ENCODE assay signal across 9 mouse cellular contexts in the genomic region with DNA sequence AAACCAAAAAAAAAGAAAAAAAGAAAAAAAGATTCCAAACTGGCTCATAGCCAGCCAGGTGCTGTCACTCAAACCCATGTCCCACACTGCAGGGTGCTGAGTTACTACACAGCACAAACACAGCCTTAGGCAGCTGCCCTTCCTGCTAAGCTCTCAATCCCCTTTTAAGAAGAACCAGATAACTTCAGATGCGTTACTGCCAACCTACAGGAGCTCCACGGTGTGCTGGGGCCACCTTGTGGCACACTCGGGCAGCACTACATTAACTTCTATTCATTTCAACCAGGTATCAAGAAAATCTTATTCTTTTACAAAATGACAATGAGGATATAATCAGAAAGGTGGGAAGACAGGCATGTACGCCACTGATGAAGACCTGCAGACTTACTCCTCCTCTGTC. TPM values are rescaled to one million over a fixed set of nuclear protein-coding genes. Genes with fewer than 3 reads are reported as not detected.
DNase-seq lines count a peak whose midpoint lies in the region; ATAC-seq and TF ChIP-seq lines count a peak whose summit lies in the region.
"Had no signal": no experiment of that assay in that cellular context is flagged by ENCODE, and none has a peak within 500 bp of the region (broad histone marks: within the 10 kb centered on the region; RNA-seq: fewer than 3 reads in every experiment).

No protein-coding gene starts in this region.

- H3K9me3 ChIP-seq in hindbrain, embryonic 11.5 days (ENCODE audit: control insufficient read depth, low read length), result no peaks in the 10 kb centered on the region
- no peaks in the 10 kb centered on the region for H3K9me3 ChIP-seq in hindbrain, embryonic 13.5 days
- no peaks in the 10 kb centered on the region for H3K9me3 ChIP-seq in CH12.LX (replicated peaks; ENCODE audit: low read length)
- no peaks in the 10 kb centered on the region for H3K9me3 ChIP-seq in heart, postnatal 0 days (replicated peaks; ENCODE audit: control insufficient read depth, low read length)
- H3K9me3 ChIP-seq in limb, embryonic 10.5 days (replicated peaks), result no peaks in the 10 kb centered on the region

- dilution Hi-C loops in CH12.LX (cut with MboI; ENCODE audit: extremely low pct_ligation_motif_present, extremely low pct_unique_long_range_greater_than_20kb, low sequenced_read_pairs), result no loop called here

- ATAC-seq in hindbrain, embryonic 11.5 days (ENCODE audit: low FRiP score), result no peak
- ATAC-seq in hindbrain, embryonic 13.5 days (ENCODE audit: low FRiP score), result no peak
- ATAC-seq in heart, postnatal 0 days (ENCODE audit: insufficient read depth, low read depth), result peak; percentile 74
- peak; percentile 93 for ATAC-seq in neutrophil, adult 5-6 weeks (ENCODE audit: extremely low read depth, insufficient number of reproducible peaks, low FRiP score, poor library complexity, severe bottlenecking)

- no peak overlapping the region for H3K27ac ChIP-seq in hindbrain, embryonic 11.5 days (ENCODE audit: low read depth, low read length)
- H3K27ac ChIP-seq in hindbrain, embryonic 13.5 days, result no peak overlapping the region
- H3K27ac ChIP-seq in CH12.LX (ENCODE audit: insufficient read depth, low read depth), result no peak overlapping the region
- no peak overlapping the region for H3K27ac ChIP-seq in heart, postnatal 0 days (ENCODE audit: low read depth)
- no peak overlapping the region for H3K27ac ChIP-seq in limb, embryonic 10.5 days
- H3K27ac ChIP-seq: macrophage had no signal

- TF ChIP-seq CTCF in CH12.LX (conservative IDR thresholded peaks at IDR 0.05 in 1 of 2, IDR thresholded peaks at IDR 0.05 in 1 of 2; ENCODE audit: low read depth in 2 of 2, low read length in 2 of 2), result peak; percentile 59 to 91
- TF ChIP-seq CTCF in heart, postnatal 0 days (IDR thresholded peaks at IDR 0.05; ENCODE audit: low read depth), result peak; percentile 88

- no peaks in the 10 kb centered on the region for H3K27me3 ChIP-seq in hindbrain, embryonic 11.5 days (ENCODE audit: control insufficient read depth, insufficient read depth, low read length)
- no peaks in the 10 kb centered on the region for H3K27me3 ChIP-seq in hindbrain, embryonic 13.5 days
- H3K27me3 ChIP-seq in CH12.LX (replicated peaks), result no peaks in the 10 kb centered on the region
- H3K27me3 ChIP-seq in heart, postnatal 0 days (ENCODE audit: control insufficient read depth, insufficient read depth, low read length), result no peaks in the 10 kb centered on the region
- no peaks in the 10 kb centered on the region for H3K27me3 ChIP-seq in limb, embryonic 10.5 days (ENCODE audit: low read depth, poor library complexity, severe bottlenecking)

- no peaks in the 10 kb centered on the region for H3K79me2 ChIP-seq in CH12.LX (replicated peaks; ENCODE audit: control insufficient read depth, extremely low read depth, insufficient read depth, poor library complexity, severe bottlenecking)

- DNase-seq in hindbrain, embryonic 11.5 days (ENCODE audit: low spot score), result peak; percentile 35
- peak; percentile 48 for DNase-seq in CH12.LX (ENCODE audit: extremely low read depth)
- DNase-seq in cerebellum, postnatal 10 days, result peak; percentile 77
- DNase-seq in heart, postnatal 0 days (ENCODE audit: low spot score), result peak; percentile 53
- DNase-seq in limb, embryonic 10.5 days (ENCODE audit: low spot score), result peak; percentile 46
- peak; percentile 75 to 76 for DNase-seq in thymus, postnatal 36 days

- TF ChIP-seq EP300 in CH12.LX (IDR thresholded peaks at IDR 0.05; ENCODE audit: low read length), result no peak
- no peak for TF ChIP-seq EP300 in heart, postnatal 0 days (IDR thresholded peaks at IDR 0.05; ENCODE audit: low read depth)

- peak; percentile 84 for TF ChIP-seq RAD21 in CH12.LX (IDR thresholded peaks at IDR 0.05; ENCODE audit: low read depth, low read length)

- H3K4me1 ChIP-seq in hindbrain, embryonic 11.5 days (replicated peaks; ENCODE audit: control insufficient read depth, insufficient read depth, low read length), result no peaks in the 10 kb centered on the region
- no peaks in the 10 kb centered on the region for H3K4me1 ChIP-seq in hindbrain, embryonic 13.5 days (replicated peaks)
- peaks cover 8 to 14% of the 10 kb centered on the region in 2 experiments; a peak in 3 of 4 replicates for H3K4me1 ChIP-seq in CH12.LX (ENCODE audit: control insufficient read depth in 1 of 2, insufficient read depth in 2 of 2)
- no peaks in the 10 kb centered on the region for H3K4me1 ChIP-seq in heart, postnatal 0 days (ENCODE audit: control insufficient read depth, insufficient read depth)
- H3K4me1 ChIP-seq in limb, embryonic 10.5 days, result no peaks in the 10 kb centered on the region

- no peak overlapping the region for H3K4me3 ChIP-seq in hindbrain, embryonic 11.5 days (ENCODE audit: low read depth, low read length)
- H3K4me3 ChIP-seq in hindbrain, embryonic 13.5 days, result no peak overlapping the region
- no peak overlapping the region for H3K4me3 ChIP-seq in CH12.LX (replicated peaks in 1 of 3; ENCODE audit: low read depth in 2 of 3, low read length in 2 of 3, poor library complexity in 1 of 3)
- no peak overlapping the region for H3K4me3 ChIP-seq in heart, postnatal 0 days (ENCODE audit: low read depth, low read length)
- H3K4me3 ChIP-seq in limb, embryonic 10.5 days, result no peak overlapping the region

- H3K9ac ChIP-seq in hindbrain, embryonic 11.5 days (ENCODE audit: low read depth, low read length), result no peak overlapping the region
- H3K9ac ChIP-seq in hindbrain, embryonic 13.5 days, result no peak overlapping the region
- no peak overlapping the region for H3K9ac ChIP-seq in CH12.LX (ENCODE audit: insufficient read depth, low read depth)
- no peak overlapping the region for H3K9ac ChIP-seq in heart, postnatal 0 days (replicated peaks; ENCODE audit: low read depth, low read length)

- 51% methylated on average over 4 of the region's 4 CpGs for WGBS in hindbrain, embryonic 11.5 days
- WGBS in hindbrain, embryonic 13.5 days, result 45% methylated on average over 4 of the region's 4 CpGs
- WGBS in heart, postnatal 0 days, result 38% methylated on average over 4 of the region's 4 CpGs
- WGBS in limb, embryonic 10.5 days, result 57% methylated on average over 4 of the region's 4 CpGs

- H3K4me2 ChIP-seq in hindbrain, embryonic 11.5 days (replicated peaks; ENCODE audit: low read depth, low read length), result no peak overlapping the region
- H3K4me2 ChIP-seq in hindbrain, embryonic 13.5 days, result no peak overlapping the region
- no peak overlapping the region for H3K4me2 ChIP-seq in CH12.LX (ENCODE audit: insufficient read depth, low read depth, poor library complexity, severe bottlenecking)
- no peak overlapping the region for H3K4me2 ChIP-seq in heart, postnatal 0 days (ENCODE audit: low read depth, low read length)

- no peak for TF ChIP-seq POLR2A in CH12.LX (IDR thresholded peaks at IDR 0.05; ENCODE audit: low read depth, low read length)

- H3K36me3 ChIP-seq in hindbrain, embryonic 11.5 days (ENCODE audit: control insufficient read depth, insufficient read depth, low read length), result 0 out of 2 replicates have a peak, but pooled peaks cover 2% of the 10 kb centered on the region
- H3K36me3 ChIP-seq in hindbrain, embryonic 13.5 days, result peaks cover 81% of the 10 kb centered on the region
- H3K36me3 ChIP-seq in CH12.LX (replicated peaks in 1 of 2; ENCODE audit: control insufficient read depth in 1 of 2, insufficient read depth in 1 of 2, low read length in 1 of 2), result peaks cover 63 to 86% of the 10 kb centered on the region in 2 experiments
- H3K36me3 ChIP-seq in heart, postnatal 0 days (replicated peaks; ENCODE audit: control insufficient read depth, insufficient read depth, low read length), result peaks cover 72% of the 10 kb centered on the region
- H3K36me3 ChIP-seq in limb, embryonic 10.5 days, result peaks cover 97% of the 10 kb centered on the region

- in situ Hi-C loops in CH12.LX (cut with MboI; ENCODE audit: low pct_ligation_motif_present, low pct_unique_long_range_greater_than_20kb, low sequenced_read_pairs), result no loop called here

RNA-seq across cellular contexts. Expression of gene Prkrip1, which starts 12.0 kb away (rescaled TPM):
- polyA plus RNA-seq in hindbrain, embryonic 11.5 days (2014; fragmentation: Nextera tagmentation; extraction: Ambion mirVana), result 86.1 and 87.6 TPM in 2 replicates
- polyA plus RNA-seq in hindbrain, embryonic 13.5 days (2015; fragmentation: Nextera tagmentation; extraction: Ambion mirVana), result 66.5 and 67.9 TPM in 2 replicates
- total RNA-seq in CH12.LX (2012; rRNA removed) (45.5 and 59.1 TPM in 2 replicates), CH12.LX (2014; rRNA removed) (43.7 and 47.7 TPM in 2 replicates)
- 94.8 and 117 TPM in 2 replicates for polyA plus RNA-seq in CH12.LX (2012; ENCODE audit: insufficient read length, low read depth)
- 1.7 and 8.4 TPM in 2 replicates for total RNA-seq in heart, postnatal 0 days (2014; rRNA removed; ENCODE audit: low replicate concordance)
- 32.7 and 34.0 TPM in 2 replicates for polyA plus RNA-seq in heart, postnatal 0 days (2015; fragmentation: Nextera tagmentation; extraction: Ambion mirVana)
- 66.0 and 75.4 TPM in 2 replicates for polyA plus RNA-seq in limb, embryonic 10.5 days (2016; fragmentation: Nextera tagmentation; extraction: Ambion mirVana)
- total RNA-seq in neutrophil, adult 5-6 weeks (2017), result 25.3 and 29.0 TPM in 2 replicates

RNA-seq across cellular contexts. Expression of gene Orai2, which starts 16.2 kb away (rescaled TPM):
- polyA plus RNA-seq in hindbrain, embryonic 11.5 days (2014; fragmentation: Nextera tagmentation; extraction: Ambion mirVana), result 8.2 and 8.3 TPM in 2 replicates
- polyA plus RNA-seq in hindbrain, embryonic 13.5 days (2015; fragmentation: Nextera tagmentation; extraction: Ambion mirVana), result 33.5 and 34.0 TPM in 2 replicates
- total RNA-seq in CH12.LX (2012; rRNA removed) (7.3 and 8.8 TPM in 2 replicates), CH12.LX (2014; rRNA removed) (6.4 and 7.3 TPM in 2 replicates)
- polyA plus RNA-seq in CH12.LX (2012; ENCODE audit: insufficient read length, low read depth), result 7.4 TPM in 2 replicates
- 0.69 and 6.0 TPM in 2 replicates for total RNA-seq in heart, postnatal 0 days (2014; rRNA removed; ENCODE audit: low replicate concordance)
- 1.1 and 1.2 TPM in 2 replicates for polyA plus RNA-seq in heart, postnatal 0 days (2015; fragmentation: Nextera tagmentation; extraction: Ambion mirVana)
- polyA plus RNA-seq in limb, embryonic 10.5 days (2016; fragmentation: Nextera tagmentation; extraction: Ambion mirVana), result 5.5 and 6.6 TPM in 2 replicates
- 92.9 and 95.5 TPM in 2 replicates for total RNA-seq in neutrophil, adult 5-6 weeks (2017)

RNA-seq across cellular contexts. Expression of gene Alkbh4, which starts 50.8 kb away (rescaled TPM):
- polyA plus RNA-seq in hindbrain, embryonic 11.5 days (2014; fragmentation: Nextera tagmentation; extraction: Ambion mirVana), result 18.8 and 20.3 TPM in 2 replicates
- polyA plus RNA-seq in hindbrain, embryonic 13.5 days (2015; fragmentation: Nextera tagmentation; extraction: Ambion mirVana), result 24.6 and 26.9 TPM in 2 replicates
- total RNA-seq in CH12.LX (2012; rRNA removed) (12.9 and 15.7 TPM in 2 replicates), CH12.LX (2014; rRNA removed) (10.2 and 12.2 TPM in 2 replicates)
- 12.0 and 15.9 TPM in 2 replicates for polyA plus RNA-seq in CH12.LX (2012; ENCODE audit: insufficient read length, low read depth)
- total RNA-seq in heart, postnatal 0 days (2014; rRNA removed; ENCODE audit: low replicate concordance), result 9.4 and 11.4 TPM in 2 replicates
- 7.9 and 8.0 TPM in 2 replicates for polyA plus RNA-seq in heart, postnatal 0 days (2015; fragmentation: Nextera tagmentation; extraction: Ambion mirVana)
- 26.4 and 27.9 TPM in 2 replicates for polyA plus RNA-seq in limb, embryonic 10.5 days (2016; fragmentation: Nextera tagmentation; extraction: Ambion mirVana)
- 3.7 and 7.9 TPM in 2 replicates for total RNA-seq in neutrophil, adult 5-6 weeks (2017)

RNA-seq across cellular contexts. Expression of gene Lrwd1, which starts 50.8 kb away (rescaled TPM):
- 34.7 and 37.5 TPM in 2 replicates for polyA plus RNA-seq in hindbrain, embryonic 11.5 days (2014; fragmentation: Nextera tagmentation; extraction: Ambion mirVana)
- polyA plus RNA-seq in hindbrain, embryonic 13.5 days (2015; fragmentation: Nextera tagmentation; extraction: Ambion mirVana), result 27.7 and 28.2 TPM in 2 replicates
- total RNA-seq in CH12.LX (2012; rRNA removed), result 58.9 and 62.1 TPM in 2 replicates
- total RNA-seq in CH12.LX (2014; rRNA removed), result 49.6 and 54.3 TPM in 2 replicates
- 52.2 and 65.9 TPM in 2 replicates for polyA plus RNA-seq in CH12.LX (2012; ENCODE audit: insufficient read length, low read depth)
- total RNA-seq in heart, postnatal 0 days (2014; rRNA removed; ENCODE audit: low replicate concordance), result 20.9 and 23.1 TPM in 2 replicates
- 9.4 and 10.0 TPM in 2 replicates for polyA plus RNA-seq in heart, postnatal 0 days (2015; fragmentation: Nextera tagmentation; extraction: Ambion mirVana)
- polyA plus RNA-seq in limb, embryonic 10.5 days (2016; fragmentation: Nextera tagmentation; extraction: Ambion mirVana), result 62.4 and 66.4 TPM in 2 replicates
- total RNA-seq in neutrophil, adult 5-6 weeks (2017), result 32.9 and 34.4 TPM in 2 replicates

RNA-seq across cellular contexts. Expression of gene Sh2b2, which starts 59.6 kb away (rescaled TPM):
- polyA plus RNA-seq in hindbrain, embryonic 11.5 days (2014; fragmentation: Nextera tagmentation; extraction: Ambion mirVana), result 9.9 and 11.2 TPM in 2 replicates
- polyA plus RNA-seq in hindbrain, embryonic 13.5 days (2015; fragmentation: Nextera tagmentation; extraction: Ambion mirVana), result 22.2 and 25.5 TPM in 2 replicates
- 16.2 and 17.9 TPM in 2 replicates for total RNA-seq in CH12.LX (2012; rRNA removed)
- total RNA-seq in CH12.LX (2014; rRNA removed), result 8.1 and 8.5 TPM in 2 replicates
- 26.4 and 27.8 TPM in 2 replicates for polyA plus RNA-seq in CH12.LX (2012; ENCODE audit: insufficient read length, low read depth)
- 0.97 and 2.0 TPM in 2 replicates for total RNA-seq in heart, postnatal 0 days (2014; rRNA removed; ENCODE audit: low replicate concordance)
- polyA plus RNA-seq in heart, postnatal 0 days (2015; fragmentation: Nextera tagmentation; extraction: Ambion mirVana), result 0.41 and 0.63 TPM in 2 replicates
- polyA plus RNA-seq in limb, embryonic 10.5 days (2016; fragmentation: Nextera tagmentation; extraction: Ambion mirVana), result 14.4 and 17.7 TPM in 2 replicates
- 7.9 and 8.4 TPM in 2 replicates for total RNA-seq in neutrophil, adult 5-6 weeks (2017)

Comparison
In these comparisons a context has a peak if more than half of its experiments do, and no peak if none do; other contexts are left out.
1. ATAC-seq: peak in heart, postnatal 0 days (single experiment) and neutrophil, adult 5-6 weeks (single experiment); none in hindbrain, embryonic 11.5 days (single experiment) and hindbrain, embryonic 13.5 days (single experiment).
2. Peak in every context shown above with its lines, with median percentiles within 50 percentile points of each other: DNase-seq.